Mouse (Mus musculus) heart, embryonic 13.5 days (tissue): ENCODE results near the gene Eya3. TPM values are rescaled to one million over a fixed set of nuclear protein-coding genes. Genes with fewer than 3 reads are reported as not detected.

Experiments used
- ATAC-seq: fragments of 200-750 bp; cut with Nextera tagmentation; 2 replicates; pipeline ENCODE4 v1.8.0; 2017; ENCODE audit warnings: moderate TSS enrichment; ENCODE audit not compliant: insufficient number of reproducible peaks, low FRiP score, low TSS enrichment; ENCODE audit errors: extremely low read depth
- H3K27ac ChIP-seq: fragments of 300-500 bp; sonication (generic); replicated peaks from 2 replicates; pipeline ENCODE4 v1.5.1; 2015; ENCODE audit warnings: moderate library complexity, mild to moderate bottlenecking, inconsistent platforms
- H3K27me3 ChIP-seq: fragments of 300-500 bp; sonication (generic); replicated peaks from 2 replicates; pipeline ENCODE4 v1.6.1; 2015; ENCODE audit warnings: mild to moderate bottlenecking, inconsistent platforms
- H3K36me3 ChIP-seq: fragments of 300-500 bp; sonication (generic); 2 replicates; pipeline ENCODE4 v1.6.1; 2015; ENCODE audit warnings: mild to moderate bottlenecking, inconsistent platforms
- H3K4me1 ChIP-seq: fragments of 300-500 bp; sonication (generic); 2 replicates; pipeline ENCODE4 v1.6.1; 2015; ENCODE audit warnings: inconsistent platforms
- H3K4me2 ChIP-seq: fragments of 300-500 bp; sonication (generic); 2 replicates; pipeline ENCODE4 v1.6.1; 2015; ENCODE audit warnings: inconsistent platforms, mild to moderate bottlenecking, moderate library complexity
- H3K4me3 ChIP-seq: fragments of 300-500 bp; sonication (generic); 2 replicates; pipeline ENCODE4 v1.5.1; 2015; ENCODE audit warnings: moderate library complexity, mild to moderate bottlenecking, inconsistent platforms
- H3K9ac ChIP-seq: fragments of 300-500 bp; sonication (generic); 2 replicates; pipeline ENCODE4 v1.6.1; 2015; ENCODE audit warnings: inconsistent platforms, mild to moderate bottlenecking, moderate library complexity
- H3K9me3 ChIP-seq: fragments of 300-500 bp; sonication (generic); 2 replicates; pipeline ENCODE4 v1.6.1; 2016; ENCODE audit warnings: inconsistent platforms
- WGBS: fragments of 180-500 bp; shearing (Covaris S2); methylation state at CpG from one replicate; pipeline ENCODE4 v1.1.7; 2015; ENCODE audit warnings: mixed read lengths; 5-methylcytosine and 5-hydroxymethylcytosine counted together
- polyA plus RNA-seq: library from polyadenylated mRNA; unstranded; fragments of >200 nt; fragmentation: Nextera tagmentation; extraction: Ambion mirVana; gene quantifications from 2 replicates; pipeline ENCODE4 v1.2.1, GENCODE M21; 2015

Gene Eya3
- polyA plus RNA-seq, 1 experiment from 2014 or later, result 17.7 TPM

DNA sequence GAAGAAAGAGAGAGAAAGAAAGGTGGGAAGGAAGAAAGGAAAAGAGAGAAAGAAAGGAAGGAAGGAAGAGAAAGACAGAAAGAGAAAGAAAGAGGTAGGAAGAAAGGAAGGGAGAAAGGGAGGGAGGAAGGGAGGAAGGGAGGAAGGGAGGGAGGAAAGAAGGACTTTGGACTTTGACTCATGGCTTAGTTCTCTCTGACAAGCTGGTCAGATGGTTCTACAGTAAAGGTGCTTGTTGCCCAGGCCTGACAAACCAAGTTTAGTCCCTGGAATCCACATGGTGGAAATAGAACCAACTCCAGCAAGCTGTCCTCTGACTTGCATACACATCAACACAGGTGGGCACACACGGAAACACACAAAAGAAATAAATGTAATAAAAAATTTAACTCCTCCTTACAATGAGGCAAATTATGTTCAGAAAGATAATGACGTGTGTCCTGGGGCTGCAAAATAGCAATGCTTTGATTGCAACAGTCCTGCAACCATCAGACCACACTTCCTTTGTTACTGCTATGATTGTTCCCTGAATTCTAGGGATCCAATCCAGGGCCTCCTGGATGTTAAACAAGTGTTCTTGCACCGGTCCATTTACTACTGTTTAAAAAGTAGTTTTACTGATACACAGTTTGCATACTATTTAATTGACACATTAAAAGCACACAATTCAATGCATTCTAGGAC is 28.3 kb upstream of the Eya3 start:
- no peaks in the 10 kb centered on the region for H3K27me3 ChIP-seq
- H3K4me2 ChIP-seq, result no peak overlapping the region
- no peak overlapping the region for H3K9ac ChIP-seq
- ATAC-seq, result no peak
- H3K4me1 ChIP-seq, result peaks cover 19% of the 10 kb centered on the region
- 71% methylated on average over 3 of the region's 3 CpGs for WGBS
- H3K9me3 ChIP-seq, result peaks cover 12% of the 10 kb centered on the region; the same call in 1 of the 2 replicates
- H3K27ac ChIP-seq, result no peak overlapping the region
- no peak overlapping the region for H3K4me3 ChIP-seq
- no peaks in the 10 kb centered on the region for H3K36me3 ChIP-seq

- H3K27ac ChIP-seq, result no peak overlapping the region
- ATAC-seq, result no peak
- peaks cover 14% of the 10 kb centered on the region for H3K4me1 ChIP-seq
- H3K9me3 ChIP-seq, result peaks cover 19% of the 10 kb centered on the region; the same call in 1 of the 2 replicates
- H3K27me3 ChIP-seq, result no peaks in the 10 kb centered on the region
- H3K4me2 ChIP-seq, result no peak overlapping the region
- no peak overlapping the region for H3K9ac ChIP-seq
- 81% methylated on average over 8 of the region's 8 CpGs for WGBS
- H3K36me3 ChIP-seq, result no peaks in the 10 kb centered on the region
- no peak overlapping the region for H3K4me3 ChIP-seq
Measured at GRCm38 (mm10) chr4:132611320-132611719, 27.5 kb upstream of the Eya3 start.

DNA sequence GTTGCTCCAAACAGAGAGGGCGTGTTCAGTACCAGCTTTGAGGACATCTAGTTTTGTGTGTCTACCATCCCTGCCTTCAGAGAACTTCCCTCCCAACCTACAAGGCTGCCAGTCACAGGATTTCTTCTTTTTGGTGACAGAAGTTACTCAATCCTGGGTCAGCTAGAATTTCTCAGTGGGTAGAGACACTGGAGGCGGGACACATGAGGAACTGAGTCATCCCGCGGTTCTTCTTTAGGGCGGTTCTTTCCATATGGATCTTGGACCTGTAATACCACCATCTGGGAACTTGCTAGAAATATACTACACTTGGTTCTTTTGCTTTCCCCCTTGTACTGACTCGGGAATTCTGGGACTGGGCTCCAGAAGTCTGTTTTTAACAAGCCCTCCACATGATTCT is 20.9 kb upstream of the Eya3 start:
- ATAC-seq, result no peak
- H3K36me3 ChIP-seq, result no peaks in the 10 kb centered on the region
- H3K9ac ChIP-seq, result no peak overlapping the region
- no peak overlapping the region for H3K27ac ChIP-seq
- 85% methylated on average over 6 of the region's 6 CpGs for WGBS
- no peaks in the 10 kb centered on the region for H3K4me1 ChIP-seq
- H3K4me2 ChIP-seq, result no peak overlapping the region
- no peaks in the 10 kb centered on the region for H3K27me3 ChIP-seq
- H3K9me3 ChIP-seq, result peaks cover 19% of the 10 kb centered on the region
- H3K4me3 ChIP-seq, result no peak overlapping the region

- 65% methylated on average over 10 of the region's 10 CpGs for WGBS
- Histone ChIP-seq H3K36me3 (no peaks in the 10 kb centered on the region), H3K9ac (no peak overlapping the region), H3K27ac (no peak overlapping the region; the same call in 1 of the 2 replicates), H3K27me3 (no peaks in the 10 kb centered on the region), H3K4me3 (no peak overlapping the region), H3K4me2 (no peak overlapping the region), H3K4me1 (no peaks in the 10 kb centered on the region), H3K9me3 (peaks cover 19% of the 10 kb centered on the region)
- ATAC-seq, result no peak
Measured at GRCm38 (mm10) chr4:132618850-132619375, 19.9 kb upstream of the Eya3 start.

DNA sequence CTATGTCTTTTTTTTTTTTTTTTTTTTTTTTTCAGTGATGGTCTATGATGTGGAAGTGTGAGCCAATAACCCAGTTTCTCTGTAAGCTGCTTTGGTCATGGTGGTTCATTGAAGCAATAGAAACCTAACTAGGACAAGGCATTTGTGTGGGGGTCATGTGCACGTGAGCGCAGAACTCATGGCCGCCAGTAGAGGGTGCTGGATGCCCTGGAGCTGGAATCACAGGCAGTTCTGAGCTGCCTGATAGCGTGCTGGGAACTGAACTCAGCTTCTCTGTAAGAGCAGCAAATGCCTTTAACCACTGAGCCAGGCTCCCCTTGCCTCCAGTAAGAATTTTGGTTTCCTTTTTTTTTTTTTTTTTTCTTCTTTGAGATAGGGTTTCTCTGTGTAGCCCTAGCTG is 18.7 kb upstream of the Eya3 start:
- 86% methylated on average over 4 of the region's 4 CpGs for WGBS
- ATAC-seq, result no peak
- Histone ChIP-seq H3K9me3 (peaks cover 10% of the 10 kb centered on the region), H3K4me3 (no peak overlapping the region), H3K27me3 (no peaks in the 10 kb centered on the region), H3K9ac (no peak overlapping the region), H3K27ac (no peak overlapping the region), H3K4me1 (no peaks in the 10 kb centered on the region), H3K4me2 (no peak overlapping the region), H3K36me3 (no peaks in the 10 kb centered on the region)

- no peak overlapping the region for H3K27ac ChIP-seq
- ATAC-seq, result no peak
- no peak overlapping the region for H3K4me2 ChIP-seq
- H3K9me3 ChIP-seq, result no peaks in the 10 kb centered on the region; the same call in 1 of the 2 replicates
- 74% methylated on average over 7 of the region's 7 CpGs for WGBS
- H3K4me1 ChIP-seq, result no peaks in the 10 kb centered on the region
- no peaks in the 10 kb centered on the region for H3K36me3 ChIP-seq
- no peak overlapping the region for H3K9ac ChIP-seq
- H3K4me3 ChIP-seq, result no peak overlapping the region
- H3K27me3 ChIP-seq, result no peaks in the 10 kb centered on the region
Measured at GRCm38 (mm10) chr4:132621287-132622068, 17.3 kb upstream of the Eya3 start.

GRCm38 (mm10) chr4:132624034-132624657 is 14.6 kb upstream of the Eya3 start:
- H3K4me2 ChIP-seq, result no peak overlapping the region
- peak; percentile 93 for ATAC-seq
- WGBS, result 67% methylated on average over 5 of the region's 5 CpGs

GRCm38 (mm10) chr4:132628830-132629229 is 10.0 kb upstream of the Eya3 start:
- no peak overlapping the region for H3K9ac ChIP-seq
- H3K9me3 ChIP-seq, result no peaks in the 10 kb centered on the region
- no peak overlapping the region for H3K27ac ChIP-seq
- H3K36me3 ChIP-seq, result no peaks in the 10 kb centered on the region
- H3K4me3 ChIP-seq, result no peak overlapping the region
- H3K4me2 ChIP-seq, result no peak overlapping the region
- H3K27me3 ChIP-seq, result no peaks in the 10 kb centered on the region
- no peak for ATAC-seq
- H3K4me1 ChIP-seq, result no peaks in the 10 kb centered on the region
- WGBS, result 8% methylated on average over 2 of the region's 2 CpGs

More at GRCm38 (mm10) chr4:132624034-132624657, 14.6 kb upstream of the Eya3 start:
- Histone ChIP-seq H3K36me3 (no peaks in the 10 kb centered on the region), H3K27me3 (no peaks in the 10 kb centered on the region), H3K9ac (no peak overlapping the region), H3K4me3 (no peak overlapping the region), H3K9me3 (no peaks in the 10 kb centered on the region; the same call in 1 of the 2 replicates), H3K4me1 (no peaks in the 10 kb centered on the region), H3K27ac (peak overlapping the region; percentile 61)

GRCm38 (mm10) chr4:132635971-132636370 is 2.8 kb upstream of the Eya3 start:
- Histone ChIP-seq H3K9ac (no peak overlapping the region), H3K4me1 (peaks cover 19% of the 10 kb centered on the region), H3K27me3 (no peaks in the 10 kb centered on the region), H3K36me3 (no peaks in the 10 kb centered on the region), H3K4me3 (no peak overlapping the region), H3K9me3 (no peaks in the 10 kb centered on the region), H3K4me2 (no peak overlapping the region), H3K27ac (no peak overlapping the region)
- 88% methylated on average over 2 of the region's 2 CpGs for WGBS
- no peak for ATAC-seq

- Histone ChIP-seq H3K27ac (no peak overlapping the region), H3K36me3 (peaks cover 2% of the 10 kb centered on the region), H3K4me2 (no peak overlapping the region), H3K9ac (no peak overlapping the region), H3K4me1 (peaks cover 19% of the 10 kb centered on the region), H3K4me3 (no peak overlapping the region), H3K9me3 (no peaks in the 10 kb centered on the region), H3K27me3 (no peaks in the 10 kb centered on the region)
- ATAC-seq, result no peak
- WGBS, result 39% methylated on average over 4 of the region's 4 CpGs
Measured at GRCm38 (mm10) chr4:132636554-132636953, 2.2 kb upstream of the Eya3 start.

DNA sequence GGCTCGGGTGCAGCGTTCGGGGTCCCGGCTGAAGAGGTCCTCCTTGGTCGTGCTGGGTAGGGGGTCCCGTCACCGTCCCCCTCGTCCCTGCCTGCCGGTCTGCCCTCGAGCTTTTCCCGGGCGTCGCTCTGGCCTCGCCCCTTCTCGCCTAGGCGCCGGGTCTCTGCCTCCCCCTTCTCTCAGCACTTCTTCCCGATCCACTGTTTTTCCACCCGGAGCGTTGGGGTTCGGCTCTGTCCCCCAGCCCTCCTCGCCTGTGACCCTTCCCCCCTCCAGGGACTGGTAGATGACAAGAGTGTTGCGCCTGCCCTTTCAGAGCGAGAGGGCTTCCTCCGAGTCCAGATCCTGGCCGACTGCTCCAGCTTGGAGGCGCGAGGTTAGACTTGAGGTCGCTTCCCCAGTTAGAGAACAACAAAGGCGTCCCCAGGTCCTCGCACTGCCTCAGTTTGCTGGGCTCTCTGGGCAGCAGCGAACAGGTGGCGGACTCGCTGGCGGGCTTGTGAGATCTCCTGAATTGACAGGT is 465 bp downstream of the Eya3 start:
- H3K4me3 ChIP-seq, result peak overlapping the region; percentile 87
- peaks cover 19% of the 10 kb centered on the region for H3K4me1 ChIP-seq
- no peaks in the 10 kb centered on the region for H3K27me3 ChIP-seq
- peak overlapping the region; percentile 84 for H3K4me2 ChIP-seq
- H3K9ac ChIP-seq, result peak overlapping the region; percentile 95
- under 1% methylated on average over 35 of the region's 35 CpGs for WGBS
- no peaks in the 10 kb centered on the region for H3K9me3 ChIP-seq
- ATAC-seq, result peak; percentile 38; the same call in 1 of the 2 replicates
- peaks cover 20% of the 10 kb centered on the region for H3K36me3 ChIP-seq
- H3K27ac ChIP-seq, result peak overlapping the region; percentile 89
